Mouse (Mus musculus) lung, embryonic 16.5 days (tissue): Measurements from ENCODE around the gene Meis2. TPM values are rescaled to one million over a fixed set of nuclear protein-coding genes. Genes with fewer than 3 reads are reported as not detected.

Experiments
- ATAC-seq: fragments of 200-750 bp; cut with Nextera tagmentation; 2 replicates; pipeline ENCODE4 v1.8.0; 2017; ENCODE audit warnings: low read depth, mild to moderate bottlenecking, moderate library complexity
- H3K27ac ChIP-seq: fragments of 300-500 bp; sonication (generic); 2 replicates; pipeline ENCODE4 v1.5.1; 2014; ENCODE audit warnings: mild to moderate bottlenecking, control low read depth, low read length
- H3K27me3 ChIP-seq: fragments of 300-500 bp; sonication (generic); 2 replicates; pipeline ENCODE4 v1.6.1; 2014; ENCODE audit warnings: low read depth, low read length, mixed read lengths; ENCODE audit not compliant: control insufficient read depth, insufficient read depth
- H3K36me3 ChIP-seq: fragments of 300-500 bp; sonication (generic); 2 replicates; pipeline ENCODE4 v1.6.1; 2014; ENCODE audit warnings: low read length; ENCODE audit not compliant: control insufficient read depth, insufficient read depth
- H3K4me1 ChIP-seq: fragments of 300-500 bp; sonication (generic); replicated peaks from 2 replicates; pipeline ENCODE4 v1.6.1; 2014; ENCODE audit warnings: low read length, mixed read lengths; ENCODE audit not compliant: control insufficient read depth, insufficient read depth
- H3K4me2 ChIP-seq: fragments of 300-500 bp; sonication (generic); 2 replicates; pipeline ENCODE4 v1.6.1; 2014; ENCODE audit warnings: low read depth, low read length, control low read depth
- H3K4me3 ChIP-seq: fragments of 300-500 bp; sonication (generic); 2 replicates; pipeline ENCODE4 v1.5.1; 2014; ENCODE audit warnings: mild to moderate bottlenecking, low read length, control low read depth
- H3K9ac ChIP-seq: fragments of 300-500 bp; sonication (generic); 2 replicates; pipeline ENCODE4 v1.6.1; 2014; ENCODE audit warnings: low read length, control low read depth
- H3K9me3 ChIP-seq: fragments of 300-500 bp; sonication (generic); 2 replicates; pipeline ENCODE4 v1.6.1; 2016; ENCODE audit warnings: low read length; ENCODE audit not compliant: control insufficient read depth
- WGBS: fragments of 180-500 bp; shearing (Covaris S2); extraction: QIAGEN DNeasy Blood & Tissue Kit; methylation state at CpG from one replicate; pipeline ENCODE4 v1.1.7; 2014; 5-methylcytosine and 5-hydroxymethylcytosine counted together
- polyA plus RNA-seq: library from polyadenylated mRNA; unstranded; fragments of >200 nt; fragmentation: Nextera tagmentation; extraction: Ambion mirVana; gene quantifications from 2 replicates; pipeline ENCODE4 v1.2.1, GENCODE M21; 2015

Gene Meis2
- polyA plus RNA-seq, 1 experiment from 2014 or later, result 24.2 TPM

GRCm38 (mm10) chr2:116021046-116021445, 44.6 kb downstream of the Meis2 start:
- H3K27ac ChIP-seq, result no peak overlapping the region; the same call in 1 of the 2 replicates
- H3K27me3 ChIP-seq, result no peaks in the 10 kb centered on the region
- peak; percentile 57 for ATAC-seq
- WGBS, result 23% methylated on average over 9 of the region's 9 CpGs
- no peaks in the 10 kb centered on the region for H3K9me3 ChIP-seq
- no peak overlapping the region for H3K9ac ChIP-seq
- no peak overlapping the region for H3K4me3 ChIP-seq
- H3K4me2 ChIP-seq, result no peak overlapping the region; the same call in 1 of the 2 replicates
- H3K36me3 ChIP-seq, result peaks cover 2% of the 10 kb centered on the region; the same call in 1 of the 2 replicates
- peaks cover 10% of the 10 kb centered on the region for H3K4me1 ChIP-seq

- WGBS, result 62% methylated on average over 5 of the region's 5 CpGs
- H3K4me3 ChIP-seq, result no peak overlapping the region
- no peak overlapping the region for H3K9ac ChIP-seq
- H3K27ac ChIP-seq, result no peak overlapping the region
- ATAC-seq, result no peak
- H3K4me2 ChIP-seq, result no peak overlapping the region
- peaks cover 2% of the 10 kb centered on the region; the same call in 1 of the 2 replicates for H3K36me3 ChIP-seq
- no peaks in the 10 kb centered on the region for H3K27me3 ChIP-seq
- H3K9me3 ChIP-seq, result no peaks in the 10 kb centered on the region
- peaks cover 10% of the 10 kb centered on the region for H3K4me1 ChIP-seq
Observed at GRCm38 (mm10) chr2:116020451-116020951, 45.1 kb downstream of the Meis2 start.

GRCm38 (mm10) chr2:116019959-116020358, 45.7 kb downstream of the Meis2 start:
- 63% methylated on average over 9 of the region's 9 CpGs for WGBS
- Histone ChIP-seq H3K9me3 (no peaks in the 10 kb centered on the region), H3K4me3 (no peak overlapping the region), H3K27ac (no peak overlapping the region), H3K4me1 (peaks cover 10% of the 10 kb centered on the region), H3K4me2 (no peak overlapping the region), H3K27me3 (no peaks in the 10 kb centered on the region), H3K36me3 (peaks cover 2% of the 10 kb centered on the region; the same call in 1 of the 2 replicates), H3K9ac (no peak overlapping the region)
- no peak for ATAC-seq

GRCm38 (mm10) chr2:116019466-116019794, 46.2 kb downstream of the Meis2 start:
- ATAC-seq, result no peak
- H3K36me3 ChIP-seq, result 0 out of 2 replicates have a peak, but pooled peaks cover 2% of the 10 kb centered on the region
- H3K4me2 ChIP-seq, result no peak overlapping the region
- H3K4me3 ChIP-seq, result no peak overlapping the region
- peaks cover 10% of the 10 kb centered on the region for H3K4me1 ChIP-seq
- no peaks in the 10 kb centered on the region for H3K27me3 ChIP-seq
- H3K9me3 ChIP-seq, result no peaks in the 10 kb centered on the region
- WGBS, result 73% methylated on average over 6 of the region's 6 CpGs
- no peak overlapping the region for H3K27ac ChIP-seq
- no peak overlapping the region for H3K9ac ChIP-seq

- H3K9me3 ChIP-seq, result no peaks in the 10 kb centered on the region
- no peak overlapping the region for H3K27ac ChIP-seq
- H3K27me3 ChIP-seq, result no peaks in the 10 kb centered on the region
- 0 out of 2 replicates have a peak, but pooled peaks cover 2% of the 10 kb centered on the region for H3K36me3 ChIP-seq
- ATAC-seq, result no peak
- no peak overlapping the region for H3K9ac ChIP-seq
- H3K4me1 ChIP-seq, result peaks cover 10% of the 10 kb centered on the region
- H3K4me3 ChIP-seq, result no peak overlapping the region
- WGBS, result 64% methylated on average over 10 of the region's 10 CpGs
- no peak overlapping the region for H3K4me2 ChIP-seq
Observed at GRCm38 (mm10) chr2:116018781-116019465, 46.7 kb downstream of the Meis2 start.

GRCm38 (mm10) chr2:116015520-116015919, 50.1 kb downstream of the Meis2 start:
- no peak overlapping the region for H3K4me3 ChIP-seq
- H3K4me2 ChIP-seq, result no peak overlapping the region
- H3K36me3 ChIP-seq, result 0 out of 2 replicates have a peak, but pooled peaks cover 2% of the 10 kb centered on the region
- no peak for ATAC-seq
- H3K9ac ChIP-seq, result no peak overlapping the region
- H3K9me3 ChIP-seq, result no peaks in the 10 kb centered on the region
- no peaks in the 10 kb centered on the region for H3K27me3 ChIP-seq
- 70% methylated on average over 10 of the region's 10 CpGs for WGBS
- no peak overlapping the region for H3K27ac ChIP-seq
- H3K4me1 ChIP-seq, result no peaks in the 10 kb centered on the region; the same call in 1 of the 2 replicates

- H3K27ac ChIP-seq, result no peak overlapping the region
- WGBS, result 40% methylated on average over 6 of the region's 6 CpGs
Observed at GRCm38 (mm10) chr2:116010469-116010868, 55.2 kb downstream of the Meis2 start.

GRCm38 (mm10) chr2:116010061-116010460, 55.6 kb downstream of the Meis2 start:
- Histone ChIP-seq H3K27ac (no peak overlapping the region), H3K9ac (no peak overlapping the region), H3K4me2 (no peak overlapping the region), H3K36me3 (no peaks in the 10 kb centered on the region), H3K4me1 (peaks cover 6% of the 10 kb centered on the region; the same call in 1 of the 2 replicates), H3K9me3 (no peaks in the 10 kb centered on the region), H3K4me3 (no peak overlapping the region), H3K27me3 (no peaks in the 10 kb centered on the region)
- no peak for ATAC-seq
- 61% methylated on average over 3 of the region's 3 CpGs for WGBS

More at GRCm38 (mm10) chr2:116010469-116010868, 55.2 kb downstream of the Meis2 start:
- H3K9ac ChIP-seq, result no peak overlapping the region
- no peak overlapping the region for H3K4me3 ChIP-seq
- H3K9me3 ChIP-seq, result no peaks in the 10 kb centered on the region
- H3K4me1 ChIP-seq, result peaks cover 6% of the 10 kb centered on the region; the same call in 1 of the 2 replicates
- no peaks in the 10 kb centered on the region for H3K27me3 ChIP-seq
- no peak overlapping the region for H3K4me2 ChIP-seq
- H3K36me3 ChIP-seq, result no peaks in the 10 kb centered on the region
- no peak for ATAC-seq

GRCm38 (mm10) chr2:116009097-116009970, 56.3 kb downstream of the Meis2 start:
- peak; percentile 45; the same call in 1 of the 2 replicates for ATAC-seq
- H3K27ac ChIP-seq, result no peak overlapping the region
- 34% methylated on average over 20 of the region's 20 CpGs for WGBS
- no peaks in the 10 kb centered on the region for H3K36me3 ChIP-seq
- H3K4me2 ChIP-seq, result peak overlapping the region; percentile 59
- H3K27me3 ChIP-seq, result no peaks in the 10 kb centered on the region
- H3K9me3 ChIP-seq, result no peaks in the 10 kb centered on the region
- peak overlapping the region; percentile 35; the same call in 1 of the 2 replicates for H3K9ac ChIP-seq
- H3K4me3 ChIP-seq, result peak overlapping the region; percentile 36
- peaks cover 6% of the 10 kb centered on the region; the same call in 1 of the 2 replicates for H3K4me1 ChIP-seq
